Mouse (Mus musculus): ENCODE measurements around the gene Rtl5.
"Not testable (repeated sequence)": the region's sequence is repeated elsewhere in the genome, so short reads cannot be mapped to it uniquely, and the experiment has no call there.

The Rtl5 gene

DNA sequence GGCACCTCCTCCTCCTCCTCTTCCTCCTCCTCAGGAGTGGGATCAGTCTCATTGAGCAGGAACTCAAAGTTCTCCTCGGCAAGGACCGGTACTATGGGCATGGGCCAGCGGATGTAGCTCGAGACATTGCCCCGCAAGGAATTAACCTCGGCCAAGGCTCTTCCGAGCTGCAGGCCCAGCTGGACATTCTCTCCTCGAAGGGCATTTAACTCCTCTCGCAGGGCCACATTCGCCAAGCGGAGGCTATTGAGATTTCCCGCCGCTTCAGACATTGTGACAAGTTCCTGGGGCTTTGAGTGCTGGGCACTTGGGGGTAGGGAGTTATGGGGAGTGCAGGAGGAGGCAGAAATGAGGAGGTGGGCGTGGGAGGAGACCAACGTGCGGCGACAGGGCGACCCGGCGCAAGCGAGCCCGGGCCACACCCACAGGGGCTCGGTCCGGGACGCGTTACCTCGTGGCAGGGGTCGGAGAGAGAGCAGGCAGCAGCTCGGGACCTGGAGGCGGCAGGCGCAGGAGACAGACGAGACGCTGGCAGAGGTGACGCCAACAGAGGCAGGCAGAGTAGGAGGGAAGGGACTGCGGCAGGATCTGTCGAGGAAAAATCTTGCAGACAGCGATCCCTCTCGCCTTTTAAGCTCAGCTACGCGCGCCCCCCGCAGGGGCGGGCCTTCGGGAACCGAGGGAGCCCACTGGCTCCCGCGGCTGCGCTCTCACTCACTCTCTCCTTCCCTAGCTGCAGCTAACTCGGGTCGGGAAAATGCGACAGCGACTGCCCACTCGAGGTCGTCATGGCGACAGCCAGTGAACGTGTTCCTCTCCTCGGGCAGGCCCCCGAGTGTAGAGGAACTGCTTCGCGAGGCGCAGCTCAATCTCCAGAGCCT, at the start of gene Rtl5:
Gene Rtl5 (minus strand): TSS at position 714 of the 881 bp plus-strand sequence.
- peak; percentile 42 for DNase-seq (ENCODE audit: low spot score)

DNA sequence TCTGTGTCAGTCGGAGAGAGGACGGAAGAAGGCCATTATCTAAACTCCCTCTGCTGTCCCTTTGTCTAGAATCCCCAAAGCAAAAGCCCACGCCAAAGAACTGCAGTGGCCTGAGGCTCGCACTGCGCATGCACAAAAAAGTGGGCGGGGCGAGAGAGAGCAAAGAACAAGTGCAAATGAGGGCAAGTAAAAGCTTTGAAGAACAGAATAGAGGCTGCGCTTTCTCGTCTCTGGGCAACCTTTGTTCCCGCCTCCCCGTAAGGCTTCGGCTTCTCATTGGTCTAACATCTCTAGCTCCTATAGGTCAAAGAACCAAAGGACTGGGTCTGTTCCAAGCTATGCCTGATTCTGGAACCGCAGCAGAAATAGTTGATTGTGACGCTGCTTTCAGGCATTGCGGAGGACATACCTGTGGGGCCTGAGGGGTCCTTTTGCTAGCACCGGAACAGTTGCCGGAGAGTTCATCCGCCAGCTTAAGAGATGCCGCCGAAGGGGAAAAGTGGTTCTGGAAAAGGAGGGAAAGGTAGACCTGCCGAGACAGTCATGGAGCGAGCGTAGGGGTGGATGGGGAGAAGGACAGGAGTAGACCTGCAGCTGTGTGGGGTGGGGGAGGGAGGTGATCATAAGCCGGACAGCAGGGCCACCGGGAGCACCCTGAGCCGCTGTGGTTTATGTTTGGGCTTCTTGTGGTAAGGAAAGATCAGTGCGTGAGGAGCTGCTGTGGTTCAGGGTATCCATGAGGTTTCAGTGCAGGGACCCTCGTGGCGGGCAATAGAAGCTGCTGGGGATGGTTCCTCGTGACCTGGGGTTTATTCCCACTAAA, 48.1 kb upstream of the Rtl5 start, which contains the start of gene Pin4:
Gene Pin4 (plus strand): TSS at position 406 of the 823 bp plus-strand sequence.
- peak; percentile 67 for DNase-seq (ENCODE audit: low spot score)

DNA sequence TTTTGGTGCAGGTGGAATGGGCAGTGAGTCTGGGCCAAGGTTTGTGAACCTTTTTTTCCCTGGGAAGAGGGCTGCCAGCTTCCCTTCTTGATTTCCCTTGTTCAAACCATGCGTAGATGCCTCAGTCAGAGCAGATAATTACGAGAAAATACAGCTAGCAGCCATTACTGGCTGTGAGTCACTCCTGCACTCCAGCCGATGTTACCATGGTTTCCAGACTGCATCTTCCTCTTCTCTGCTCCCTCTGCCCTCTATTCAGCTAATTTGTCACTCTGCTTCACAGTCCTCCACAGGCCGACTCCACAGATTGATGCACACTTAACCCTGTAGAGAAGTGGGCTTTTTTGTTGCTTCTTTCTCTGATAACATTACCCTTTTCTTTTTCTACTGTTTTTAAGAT, 44.6 kb upstream of the Rtl5 start:
- DNase-seq (ENCODE audit: low spot score): no peak

DNA sequence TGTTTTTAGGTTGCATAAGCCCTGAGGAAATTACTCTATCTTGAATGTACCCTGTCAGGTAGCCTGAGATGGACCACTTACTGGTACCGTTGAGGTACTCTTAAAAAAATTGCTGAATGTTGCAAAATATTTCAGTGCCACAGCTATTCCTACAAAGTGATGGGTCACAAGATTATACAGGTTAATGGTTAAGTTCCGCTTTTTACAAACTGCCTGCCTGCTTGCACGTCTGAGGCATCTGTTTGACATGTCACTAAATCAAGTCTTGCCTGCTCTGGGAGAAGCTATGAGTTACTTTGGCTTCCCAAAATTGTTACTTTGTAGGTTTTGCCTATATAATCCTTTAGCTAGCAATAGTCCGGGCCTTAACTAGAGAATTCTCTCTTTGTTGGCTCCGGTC, 38.2 kb upstream of the Rtl5 start:
- DNase-seq (ENCODE audit: low spot score): not testable (repeated sequence)

DNA sequence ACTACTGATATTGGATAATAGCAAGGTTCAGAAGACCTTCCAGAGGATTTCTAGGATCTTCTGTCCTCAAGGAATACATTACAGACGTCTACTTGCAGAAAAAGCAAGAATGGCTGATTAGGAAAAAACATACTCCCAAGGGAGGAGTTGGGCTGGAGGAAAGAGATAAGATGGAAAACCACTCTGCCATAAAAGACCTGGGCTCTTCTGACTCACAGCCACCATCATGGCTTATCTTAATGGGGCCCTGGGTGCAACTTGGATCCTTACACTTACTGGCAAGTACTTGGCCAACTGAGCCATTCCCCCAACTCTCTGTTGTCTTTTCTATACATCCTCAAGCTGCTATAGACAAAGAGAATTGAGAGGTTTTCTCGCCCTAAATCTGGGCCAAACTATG, 32.7 kb upstream of the Rtl5 start:
- DNase-seq (ENCODE audit: low spot score): not testable (repeated sequence)

DNA sequence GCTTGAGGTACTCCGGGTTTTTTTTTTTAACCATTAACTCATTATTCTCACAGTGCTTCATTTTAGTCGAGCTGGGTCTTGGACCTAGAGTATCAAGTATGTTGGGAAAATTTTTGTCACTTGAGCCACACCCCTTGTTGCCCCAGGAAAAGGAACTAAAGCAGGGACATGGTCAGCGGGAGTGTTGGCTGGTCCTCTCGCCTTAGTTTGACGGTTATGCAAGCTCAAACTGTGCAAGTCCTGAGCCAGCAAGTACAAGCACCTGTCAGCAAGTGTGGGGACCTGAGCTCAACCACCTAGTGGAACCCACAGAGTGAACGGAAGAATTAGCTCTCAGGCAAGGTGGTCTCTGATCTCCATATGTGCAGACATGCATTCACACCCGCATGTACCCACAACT, 30.8 kb upstream of the Rtl5 start:
- no peak for DNase-seq (ENCODE audit: low spot score)

DNA sequence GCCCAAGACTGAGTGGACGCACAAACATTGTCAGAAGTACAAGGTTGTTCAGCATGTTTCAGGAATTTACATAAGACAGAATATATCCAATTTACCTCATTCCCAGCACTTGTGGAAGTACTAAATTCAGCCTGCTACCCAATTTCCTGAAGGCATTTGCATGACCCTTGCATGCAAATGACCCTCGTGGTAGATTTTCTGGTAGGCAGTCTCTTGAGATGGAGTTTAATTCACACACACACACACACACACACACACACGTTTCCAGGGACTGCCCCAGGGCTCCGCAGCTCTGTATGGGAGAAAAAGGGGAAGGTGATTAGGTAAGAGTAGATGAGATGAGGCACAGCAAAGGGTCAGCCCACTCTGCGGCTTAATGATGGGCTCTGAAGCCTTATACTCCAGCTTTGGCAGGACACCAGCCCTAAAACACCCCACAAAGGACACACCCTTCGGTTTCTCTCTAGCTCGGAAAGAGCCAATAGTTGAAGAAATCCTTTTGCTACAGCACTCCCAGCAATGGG, 23.3 kb upstream of the Rtl5 start:
- DNase-seq (ENCODE audit: low spot score): no peak

DNA sequence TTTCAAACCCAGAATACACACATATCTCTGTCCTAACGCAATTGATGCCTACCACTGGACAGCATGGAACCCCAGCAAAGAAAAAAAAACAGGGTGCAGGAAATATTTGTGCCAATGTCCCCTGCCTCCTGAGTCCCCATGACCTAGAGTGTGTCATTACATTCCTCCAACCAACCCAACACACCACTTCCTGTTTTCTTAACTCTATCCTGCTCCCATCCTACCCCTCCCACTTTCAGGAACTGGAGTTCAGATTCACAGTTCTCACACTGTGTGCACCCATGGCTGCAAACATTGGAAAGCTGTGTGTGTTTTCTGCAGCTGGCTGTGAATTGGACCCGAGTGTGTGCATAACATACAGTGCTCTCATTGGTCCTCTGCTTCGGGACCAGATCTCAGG, 19.5 kb upstream of the Rtl5 start:
- no peak for DNase-seq (ENCODE audit: low spot score)

DNA sequence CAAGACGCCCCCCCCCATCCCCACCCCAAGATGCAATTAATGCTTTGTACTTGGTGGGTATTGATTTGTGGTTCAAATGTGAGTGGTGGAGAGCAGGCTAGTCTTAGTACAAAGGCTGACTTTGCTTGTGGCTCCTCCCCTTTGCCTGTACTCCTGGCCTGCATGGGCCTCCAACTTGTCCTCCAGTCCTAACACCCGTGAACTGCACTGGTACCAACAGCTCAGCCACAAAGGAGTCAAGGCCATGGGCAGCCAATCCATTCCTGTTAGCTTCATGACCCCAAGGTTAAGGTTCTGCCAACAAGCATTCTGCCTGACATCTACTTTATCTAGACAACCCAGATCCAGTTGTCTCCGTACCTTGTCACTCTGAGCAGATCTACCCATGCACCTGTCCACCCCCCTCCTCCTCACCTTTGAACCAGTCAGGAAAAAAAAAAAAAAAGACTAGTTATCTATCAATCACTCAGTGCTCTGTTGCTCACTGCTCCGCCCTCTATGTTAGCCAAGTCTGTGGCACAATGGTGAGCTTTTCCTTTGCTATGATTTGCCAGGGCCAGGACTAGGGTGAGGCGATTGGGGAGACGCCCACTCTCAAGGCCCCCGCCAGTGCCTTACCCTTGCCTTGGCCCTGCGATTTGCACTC, 14.8 kb upstream of the Rtl5 start:
- no peak for DNase-seq (ENCODE audit: low spot score)

DNA sequence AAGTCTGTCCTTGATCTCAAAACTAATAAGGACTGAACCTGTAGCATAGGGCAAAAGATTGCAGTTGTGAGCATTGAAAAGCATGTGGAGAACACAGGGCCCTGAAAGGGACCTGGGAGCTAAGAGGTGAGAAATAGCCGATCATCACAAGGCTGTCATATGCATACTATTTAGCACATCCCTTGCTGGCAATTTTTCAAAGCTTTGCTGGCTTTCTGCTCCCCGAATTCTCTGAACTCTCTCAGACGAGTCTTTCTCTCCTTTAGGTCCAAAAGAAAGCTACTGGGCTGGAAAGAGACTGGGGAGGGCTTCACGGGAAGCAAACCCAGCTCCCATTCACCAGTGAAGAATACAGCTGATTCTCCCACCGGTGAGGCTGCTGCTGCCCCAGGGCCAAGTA, 11.2 kb upstream of the Rtl5 start:
- DNase-seq (ENCODE audit: low spot score): no peak

DNA sequence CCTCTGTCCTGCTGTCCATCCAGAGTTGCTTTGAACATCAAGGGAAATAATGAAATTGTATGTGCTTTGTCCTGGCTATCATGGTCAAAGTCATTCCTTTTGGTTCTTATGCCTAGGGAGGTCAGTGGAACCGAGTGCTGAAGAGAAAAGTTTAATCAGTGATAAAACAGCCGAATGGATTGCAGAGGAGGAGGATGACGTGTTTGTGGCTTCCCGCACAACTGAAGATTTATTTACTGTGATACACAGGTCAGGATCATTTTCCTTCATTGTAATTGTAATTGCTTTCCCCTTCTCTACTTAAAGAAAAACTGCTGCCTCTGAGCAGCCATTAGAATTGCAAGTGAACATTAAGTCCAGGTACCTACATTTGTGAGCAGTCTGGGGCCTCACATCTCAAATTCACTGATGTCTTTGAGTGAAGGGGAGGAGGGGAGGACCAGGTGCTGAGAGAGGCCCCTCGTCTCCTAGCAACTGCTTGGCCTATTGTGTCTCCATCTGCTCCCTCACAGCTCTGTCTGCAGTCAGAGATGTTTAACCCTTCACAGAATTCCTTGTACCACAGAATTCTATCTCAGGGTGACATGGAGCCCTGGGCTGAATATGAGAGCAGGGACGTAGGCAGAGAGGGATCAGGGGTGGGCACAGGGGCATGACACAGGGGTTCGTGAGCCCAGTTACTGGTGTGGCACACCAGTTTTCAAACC, 10.6 kb upstream of the Rtl5 start:
- DNase-seq (ENCODE audit: low spot score): no peak

DNA sequence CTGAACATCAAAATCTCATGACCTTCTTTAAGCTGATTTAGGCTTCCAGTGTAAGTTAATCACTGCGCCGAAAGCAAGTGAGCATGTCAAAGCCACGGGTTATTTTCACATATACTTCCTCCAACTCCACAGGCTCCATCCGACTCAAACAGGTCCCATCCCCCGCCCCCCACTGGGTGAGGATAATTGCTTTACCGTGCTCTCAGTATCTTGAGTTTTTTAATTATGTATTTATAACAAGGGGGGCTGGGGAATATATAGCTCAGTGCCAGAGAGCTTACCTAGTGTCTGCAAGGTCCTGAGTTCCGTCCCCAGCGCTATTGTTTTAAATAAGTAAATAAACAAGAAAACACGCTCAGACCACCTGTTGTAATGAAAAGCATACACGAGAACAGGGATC, 10.0 kb upstream of the Rtl5 start:
- DNase-seq (ENCODE audit: low spot score): no peak

DNA sequence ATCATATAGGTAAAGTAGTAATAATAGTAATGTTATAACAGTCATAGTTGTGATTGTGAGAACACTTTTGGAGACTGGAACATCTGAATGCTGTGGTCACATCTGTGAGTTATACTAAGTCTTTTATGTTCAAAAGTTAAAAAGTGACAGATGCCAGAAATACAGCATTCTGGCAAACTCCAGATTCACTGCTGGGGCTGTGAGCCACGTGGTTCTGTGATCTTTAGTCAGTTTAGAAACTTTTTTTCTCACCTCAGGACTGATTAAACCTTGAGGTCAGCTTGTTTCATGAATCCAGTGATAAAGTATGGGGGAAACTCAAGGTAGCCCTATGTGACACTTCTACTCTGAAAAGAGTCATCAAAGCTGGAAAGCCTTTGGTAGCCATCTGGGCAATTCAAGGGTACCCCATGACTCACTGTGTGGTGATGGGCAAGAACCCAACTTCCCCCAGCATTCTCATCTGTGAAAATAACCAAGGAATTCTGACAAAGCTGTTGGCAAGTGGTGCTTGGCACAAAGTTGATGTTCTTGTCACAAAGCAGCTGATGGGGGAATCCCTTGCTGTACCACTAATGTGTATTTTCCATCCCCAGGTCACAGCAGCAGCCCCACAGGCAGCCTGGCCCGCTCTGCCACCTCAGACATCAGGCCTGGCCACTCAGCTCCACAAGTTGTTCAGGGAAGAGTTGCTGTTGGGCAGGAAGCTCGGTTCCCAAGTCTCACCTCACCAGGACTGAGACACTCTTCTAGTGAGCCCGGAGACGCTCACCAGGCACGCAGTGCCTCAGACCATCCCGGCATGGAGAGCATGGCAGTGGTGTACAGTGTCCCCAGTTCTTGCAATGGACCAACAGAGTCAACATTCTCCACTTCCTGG, 6.0 kb upstream of the Rtl5 start:
- DNase-seq (ENCODE audit: low spot score): no peak

DNA sequence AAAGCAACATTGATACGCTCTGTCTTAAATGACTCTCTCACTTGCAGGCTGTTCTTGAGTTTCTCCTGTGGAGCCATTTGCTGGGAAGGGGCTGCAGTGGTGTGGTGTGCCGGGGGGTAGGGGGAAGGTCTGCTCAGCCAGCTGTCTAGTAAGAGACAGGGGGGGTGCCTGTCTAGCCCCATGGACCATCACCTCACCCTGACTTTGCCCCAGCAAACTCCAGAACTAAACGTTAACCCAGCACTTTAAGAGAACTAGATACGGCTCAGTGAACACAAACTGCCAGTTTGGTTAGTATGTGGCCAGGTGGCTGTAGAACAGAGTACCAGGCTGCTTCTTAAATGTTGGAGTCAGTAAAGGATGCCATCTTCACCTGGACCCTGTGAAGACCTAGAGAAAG, 4.1 kb upstream of the Rtl5 start:
- no peak for DNase-seq (ENCODE audit: low spot score)

DNA sequence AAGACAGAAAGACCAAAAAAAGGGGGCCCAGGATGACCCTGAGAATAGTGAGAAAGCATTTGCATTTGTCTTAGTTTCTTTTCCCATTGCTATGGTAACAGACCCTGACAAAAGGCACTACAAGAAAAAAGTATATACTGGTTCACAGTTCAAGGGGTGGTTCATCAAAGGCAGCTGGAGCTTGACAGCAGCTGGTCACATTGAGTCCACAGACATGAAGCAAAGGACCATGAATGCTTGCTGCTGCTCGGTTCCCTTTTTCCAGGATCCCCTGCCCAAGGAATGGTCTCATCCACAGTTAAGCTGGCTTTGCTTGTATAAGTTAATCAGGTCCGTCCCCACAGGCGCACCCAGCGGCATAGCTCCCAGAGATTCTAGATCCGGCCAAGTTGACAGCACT, 3.3 kb upstream of the Rtl5 start:
- DNase-seq (ENCODE audit: low spot score): no peak

DNA sequence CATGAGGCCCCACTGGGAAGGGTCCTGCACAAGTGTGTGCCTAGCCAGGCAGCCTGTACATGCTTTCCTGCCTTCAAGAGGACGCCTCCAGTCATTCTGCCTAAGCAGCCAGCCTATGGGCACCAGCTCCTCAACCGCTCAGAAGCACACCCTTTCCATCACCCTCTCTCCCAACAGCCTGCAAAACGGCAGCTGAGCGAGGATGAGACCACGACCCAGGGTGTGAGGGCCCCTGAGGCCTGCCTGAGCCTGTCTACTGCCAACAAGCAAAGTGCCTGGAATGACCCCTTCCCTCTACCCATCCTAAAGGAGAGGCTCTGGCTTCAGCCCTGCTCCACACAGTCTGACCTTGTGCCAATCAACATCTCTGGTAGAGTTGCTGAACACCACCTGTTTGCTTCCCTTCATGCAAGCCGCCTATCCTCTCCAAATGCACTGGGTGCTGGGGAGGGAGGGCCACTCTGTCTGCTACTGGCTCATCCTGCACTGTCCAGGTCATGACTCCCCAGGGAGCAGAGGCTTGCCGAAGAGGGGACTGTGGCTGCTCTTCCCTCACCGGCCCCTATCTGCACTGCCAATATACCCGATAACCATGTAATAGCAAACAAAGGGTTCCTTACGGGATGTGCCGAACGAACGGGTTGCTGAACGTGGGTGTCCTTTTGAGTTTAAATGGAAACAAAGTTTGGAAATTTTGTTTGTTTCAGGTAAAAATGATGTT, 2.7 kb upstream of the Rtl5 start:
- DNase-seq (ENCODE audit: low spot score): no peak

DNA sequence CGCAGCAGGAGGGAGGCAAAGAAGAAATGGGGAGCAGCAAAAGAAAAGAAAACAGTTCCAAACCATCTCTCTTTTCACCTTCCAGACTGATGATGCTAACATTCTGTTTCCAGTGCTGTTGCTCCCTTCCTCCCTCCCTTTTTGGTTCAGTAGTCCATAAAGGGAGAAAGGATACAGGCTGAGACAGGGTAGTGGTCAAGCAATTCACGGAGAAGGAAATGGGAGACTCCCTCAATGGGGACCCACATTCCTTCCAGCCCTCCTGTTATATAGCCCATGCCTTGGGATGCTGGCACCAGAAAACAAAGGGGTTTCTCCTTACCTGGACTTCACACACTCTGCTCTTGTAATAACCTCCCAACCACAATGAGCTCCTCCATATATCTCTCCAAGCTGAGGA, 413 bp upstream of the Rtl5 start:
- DNase-seq (ENCODE audit: low spot score): no peak

DNA sequence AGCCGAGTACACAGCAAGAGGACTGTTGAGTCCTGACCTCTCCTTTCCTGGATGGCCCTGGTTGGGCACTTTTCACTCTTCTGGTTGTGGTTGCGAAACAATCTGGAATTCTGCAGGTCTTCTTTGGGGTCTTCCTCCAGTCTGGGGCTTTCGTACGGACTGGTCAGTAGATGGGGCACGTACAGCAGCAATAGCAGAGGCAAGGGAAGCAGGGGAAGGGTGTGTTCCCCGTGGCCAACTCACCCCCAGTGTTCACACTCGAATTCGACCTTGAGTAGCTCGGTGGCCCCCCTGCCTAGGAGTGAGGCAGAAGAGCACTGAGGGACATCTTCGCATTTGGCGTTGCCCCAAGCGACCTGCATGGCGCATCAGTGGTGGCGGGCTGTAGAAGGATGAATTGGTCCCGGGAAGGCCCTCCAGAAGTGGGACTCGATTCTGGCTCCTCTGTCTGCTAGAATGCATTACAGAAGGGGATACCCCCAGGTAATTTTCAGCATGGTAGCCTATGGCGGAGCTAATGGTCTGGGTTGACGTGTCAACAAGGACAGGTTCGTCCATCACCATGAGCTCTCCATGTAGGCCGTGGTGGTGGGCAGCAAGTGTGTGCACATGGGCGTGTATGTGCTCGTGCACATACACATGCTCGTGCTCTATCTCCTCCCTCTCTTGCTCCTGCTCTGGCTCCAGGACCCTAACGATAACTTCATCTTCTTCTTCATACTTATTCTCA, 2.1 kb downstream of the Rtl5 start:
- DNase-seq (ENCODE audit: low spot score): no peak

DNA sequence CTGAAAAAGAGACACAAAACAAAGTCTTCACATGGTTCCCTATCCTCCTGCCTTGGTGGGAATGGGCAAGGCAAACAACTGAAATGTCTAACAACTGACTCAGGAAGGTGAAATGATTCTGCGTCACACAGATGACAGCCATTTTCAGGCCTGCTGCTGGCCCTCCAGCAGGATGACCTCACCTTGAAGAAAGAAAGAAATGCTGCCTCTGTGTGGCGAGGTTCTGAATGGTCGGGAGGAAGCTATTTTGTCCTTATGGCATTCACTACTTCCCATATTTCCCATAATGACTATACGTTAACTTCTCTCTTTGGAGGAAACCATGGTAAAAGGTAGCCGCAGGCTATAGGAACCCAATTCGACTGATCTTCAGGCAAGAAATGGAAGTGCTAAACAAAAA, 4.0 kb downstream of the Rtl5 start:
- no peak for DNase-seq (ENCODE audit: low spot score)
